Mouse (Mus musculus) hindbrain, embryonic 14.5 days (tissue): ENCODE results near the gene Zcchc7. TPM values are rescaled to one million over a fixed set of nuclear protein-coding genes. Genes with fewer than 3 reads are reported as not detected.

Source experiments
- ATAC-seq: fragments of 200-750 bp; cut with Nextera tagmentation; 2 replicates; pipeline ENCODE4 v1.8.0; 2017; ENCODE audit warnings: moderate number of reproducible peaks, mild to moderate bottlenecking, moderate TSS enrichment, moderate library complexity; ENCODE audit not compliant: low FRiP score
- DNase-seq: peaks from one replicate; pipeline ENCODE4 v3.0.0-alpha.2; 2015; ENCODE audit warnings: low spot score
- H3K27ac ChIP-seq: fragments of 300-500 bp; sonication (generic); 2 replicates; pipeline ENCODE4 v1.5.1; 2014; ENCODE audit warnings: mild to moderate bottlenecking, moderate library complexity
- H3K27me3 ChIP-seq: fragments of 300-500 bp; sonication (generic); 2 replicates; pipeline ENCODE4 v1.6.1; 2014; ENCODE audit warnings: mild to moderate bottlenecking, low read length, mixed read lengths; ENCODE audit not compliant: control insufficient read depth, insufficient read depth
- H3K36me3 ChIP-seq: fragments of 300-500 bp; sonication (generic); replicated peaks from 2 replicates; pipeline ENCODE4 v1.6.1; 2014; ENCODE audit not compliant: control insufficient read depth, insufficient read depth
- H3K4me1 ChIP-seq: fragments of 300-500 bp; sonication (generic); replicated peaks from 2 replicates; pipeline ENCODE4 v1.6.1; 2014; ENCODE audit warnings: antibody characterized with exemption, low read length, mixed read lengths; ENCODE audit not compliant: control insufficient read depth, insufficient read depth
- H3K4me2 ChIP-seq: fragments of 300-500 bp; sonication (generic); replicated peaks from 2 replicates; pipeline ENCODE4 v1.6.1; 2014; ENCODE audit warnings: mild to moderate bottlenecking, moderate library complexity
- H3K4me3 ChIP-seq: fragments of 300-500 bp; sonication (generic); replicated peaks from 2 replicates; pipeline ENCODE4 v1.5.1; 2014; ENCODE audit warnings: mild to moderate bottlenecking, low read length
- H3K9ac ChIP-seq: fragments of 300-500 bp; sonication (generic); 2 replicates; pipeline ENCODE4 v1.6.1; 2014
- H3K9me3 ChIP-seq: fragments of 300-500 bp; sonication (generic); 2 replicates; pipeline ENCODE4 v1.6.1; 2016; ENCODE audit warnings: low read length; ENCODE audit not compliant: control insufficient read depth
- WGBS: fragments of 180-500 bp; shearing (Covaris S2); extraction: QIAGEN DNeasy Blood & Tissue Kit; methylation state at CpG from one replicate; pipeline ENCODE4 v1.1.7; 2014; 5-methylcytosine and 5-hydroxymethylcytosine counted together
- polyA plus RNA-seq: library from polyadenylated mRNA; unstranded; fragments of >200 nt; fragmentation: Nextera tagmentation; extraction: Ambion mirVana; gene quantifications from 2 replicates; pipeline ENCODE4 v1.2.1, GENCODE M21; 2014

The Zcchc7 gene
- polyA plus RNA-seq, 1 experiment from 2014 or later = 38.5 TPM

GRCm38 (mm10) chr4:44880065-44880623 lies 124.5 kb downstream of the Zcchc7 start:
- peaks cover 5% of the 10 kb centered on the region; the same call in 1 of the 2 replicates for H3K4me1 ChIP-seq
- DNase-seq (no peak), ATAC-seq (no peak)
- WGBS = 9% methylated on average over 7 of the region's 7 CpGs
- no peak overlapping the region for H3K9ac ChIP-seq
- H3K4me2 ChIP-seq = no peak overlapping the region
- H3K27me3 ChIP-seq = no peaks in the 10 kb centered on the region
- H3K9me3 ChIP-seq = no peaks in the 10 kb centered on the region
- no peaks in the 10 kb centered on the region for H3K36me3 ChIP-seq
- no peak overlapping the region for H3K27ac ChIP-seq
- H3K4me3 ChIP-seq = no peak overlapping the region

GRCm38 (mm10) chr4:44886143-44886542 lies 130.5 kb downstream of the Zcchc7 start:
- no peak overlapping the region for H3K4me2 ChIP-seq
- H3K4me3 ChIP-seq = no peak overlapping the region
- no peaks in the 10 kb centered on the region for H3K4me1 ChIP-seq
- 65% methylated on average over 6 of the region's 6 CpGs for WGBS
- no peaks in the 10 kb centered on the region for H3K27me3 ChIP-seq
- no peak for DNase-seq
- H3K36me3 ChIP-seq = no peaks in the 10 kb centered on the region
- no peak overlapping the region for H3K27ac ChIP-seq
- no peaks in the 10 kb centered on the region for H3K9me3 ChIP-seq
- no peak overlapping the region for H3K9ac ChIP-seq
- ATAC-seq = no peak

GRCm38 (mm10) chr4:44891344-44891743 lies 135.7 kb downstream of the Zcchc7 start:
- Histone ChIP-seq H3K27ac (no peak overlapping the region), H3K27me3 (no peaks in the 10 kb centered on the region), H3K4me2 (no peak overlapping the region), H3K9me3 (no peaks in the 10 kb centered on the region), H3K36me3 (peaks cover 6% of the 10 kb centered on the region), H3K9ac (no peak overlapping the region), H3K4me1 (no peaks in the 10 kb centered on the region), H3K4me3 (no peak overlapping the region)
- ATAC-seq (no peak), DNase-seq (no peak)
- 87% methylated on average over 6 of the region's 6 CpGs for WGBS

- Histone ChIP-seq H3K9me3 (no peaks in the 10 kb centered on the region), H3K4me2 (peak overlapping the region; percentile 18), H3K27ac (peak overlapping the region; percentile 55), H3K9ac (peak overlapping the region; percentile 31; the same call in 1 of the 2 replicates), H3K36me3 (no peaks in the 10 kb centered on the region), H3K27me3 (no peaks in the 10 kb centered on the region), H3K4me1 (peaks cover 15% of the 10 kb centered on the region), H3K4me3 (no peak overlapping the region)
- ATAC-seq (peak; percentile 73; the same call in 1 of the 2 replicates), DNase-seq (peak; percentile 45)
- 6% methylated on average over 11 of the region's 11 CpGs for WGBS
Measured at GRCm38 (mm10) chr4:44905651-44906271, 150.1 kb downstream of the Zcchc7 start.

DNA sequence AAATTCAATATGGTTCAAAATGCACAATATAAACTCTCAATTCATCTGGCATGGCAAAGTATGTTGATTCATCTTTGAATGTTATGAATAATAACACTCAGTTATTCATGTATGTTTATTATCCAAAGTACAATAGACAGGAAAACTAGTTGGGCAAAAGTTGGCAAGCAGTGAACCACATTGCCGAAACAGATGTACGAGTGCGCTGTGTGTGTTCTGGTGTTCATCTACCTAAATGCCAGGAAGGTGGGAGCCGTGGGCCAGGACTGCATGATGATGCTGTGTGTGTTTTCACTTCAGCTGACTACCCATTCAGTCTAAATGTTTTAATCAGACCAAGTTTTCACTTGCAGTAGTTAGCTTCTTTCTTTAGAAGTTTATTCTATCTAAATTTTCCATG lies 150.7 kb downstream of the Zcchc7 start:
- Histone ChIP-seq H3K27me3 (no peaks in the 10 kb centered on the region), H3K4me1 (peaks cover 15% of the 10 kb centered on the region), H3K4me2 (peak overlapping the region; percentile 18; the same call in 1 of the 2 replicates), H3K27ac (no peak overlapping the region), H3K9me3 (no peaks in the 10 kb centered on the region), H3K4me3 (no peak overlapping the region), H3K36me3 (no peaks in the 10 kb centered on the region), H3K9ac (no peak overlapping the region)
- WGBS = 62% methylated on average over 4 of the region's 4 CpGs
- DNase-seq = no peak
- ATAC-seq = no peak

DNA sequence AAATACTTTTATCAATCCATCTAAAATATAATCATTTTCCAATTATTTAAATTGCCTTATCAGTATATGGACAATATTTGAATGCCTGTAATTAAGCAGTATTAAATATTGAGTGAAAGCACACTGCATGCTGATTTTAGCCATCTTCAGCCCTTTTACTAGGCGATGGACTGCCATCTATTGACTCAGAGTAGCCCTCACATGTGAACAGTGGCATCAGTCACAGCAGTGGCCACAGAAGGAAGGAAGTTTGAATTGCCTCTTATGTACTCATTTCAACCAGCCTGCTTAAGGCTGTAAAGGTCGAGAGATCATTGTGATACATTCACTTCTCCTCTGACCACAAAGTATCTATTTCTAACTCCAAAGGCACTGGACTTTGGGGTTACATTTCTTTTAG lies 154.4 kb downstream of the Zcchc7 start:
- no peak overlapping the region for H3K4me3 ChIP-seq
- H3K9me3 ChIP-seq = no peaks in the 10 kb centered on the region
- H3K4me1 ChIP-seq = peaks cover 15% of the 10 kb centered on the region
- no peak overlapping the region for H3K4me2 ChIP-seq
- no peak for ATAC-seq
- H3K27ac ChIP-seq = no peak overlapping the region
- H3K27me3 ChIP-seq = no peaks in the 10 kb centered on the region
- peak; percentile 56 for DNase-seq
- no peaks in the 10 kb centered on the region for H3K36me3 ChIP-seq
- 43% methylated on average over 2 of the region's 2 CpGs for WGBS
- no peak overlapping the region for H3K9ac ChIP-seq

GRCm38 (mm10) chr4:44910857-44911256 lies 155.2 kb downstream of the Zcchc7 start:
- ATAC-seq (no peak), DNase-seq (no peak)
- no peak overlapping the region for H3K27ac ChIP-seq
- H3K9ac ChIP-seq = no peak overlapping the region
- H3K4me3 ChIP-seq = no peak overlapping the region
- H3K27me3 ChIP-seq = no peaks in the 10 kb centered on the region
- H3K9me3 ChIP-seq = no peaks in the 10 kb centered on the region
- H3K4me2 ChIP-seq = no peak overlapping the region
- no peaks in the 10 kb centered on the region; the same call in 1 of the 2 replicates for H3K36me3 ChIP-seq
- 70% methylated on average over 2 of the region's 2 CpGs for WGBS
- peaks cover 7% of the 10 kb centered on the region; the same call in 1 of the 2 replicates for H3K4me1 ChIP-seq

GRCm38 (mm10) chr4:44917312-44917848 lies 161.7 kb downstream of the Zcchc7 start:
- Histone ChIP-seq H3K4me2 (no peak overlapping the region), H3K4me3 (no peak overlapping the region), H3K9me3 (no peaks in the 10 kb centered on the region), H3K36me3 (peaks cover 5% of the 10 kb centered on the region; the same call in 1 of the 2 replicates), H3K27me3 (no peaks in the 10 kb centered on the region), H3K9ac (no peak overlapping the region), H3K4me1 (peaks cover 15% of the 10 kb centered on the region; the same call in 1 of the 2 replicates), H3K27ac (peak overlapping the region; percentile 50; the same call in 1 of the 2 replicates)
- WGBS = 23% methylated on average over 5 of the region's 5 CpGs
- ATAC-seq (no peak), DNase-seq (no peak)

DNA sequence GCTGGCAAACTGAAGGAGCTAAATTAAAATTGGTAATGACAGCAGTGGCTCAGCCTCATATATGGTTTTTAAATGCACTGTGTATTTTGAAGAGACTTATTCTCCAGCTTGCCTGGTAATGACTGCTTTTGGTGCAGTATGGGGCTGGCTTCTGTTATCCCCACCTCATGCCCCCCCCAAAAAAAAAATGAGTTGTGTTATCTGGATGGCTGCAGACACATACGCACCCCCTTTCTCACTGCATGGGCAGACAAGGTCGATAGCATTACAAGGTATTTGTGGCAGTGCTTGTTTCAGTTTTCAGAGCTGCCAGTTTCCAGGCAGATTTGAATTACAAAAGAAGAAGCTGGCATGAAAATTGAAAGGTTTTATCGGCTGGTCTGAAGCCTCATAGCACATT lies 162.2 kb downstream of the Zcchc7 start:
- H3K4me1 ChIP-seq = peaks cover 15% of the 10 kb centered on the region; the same call in 1 of the 2 replicates
- WGBS = 17% methylated on average over 3 of the region's 3 CpGs
- H3K9ac ChIP-seq = no peak overlapping the region
- ATAC-seq (no peak), DNase-seq (no peak)
- no peaks in the 10 kb centered on the region for H3K27me3 ChIP-seq
- no peak overlapping the region for H3K4me3 ChIP-seq
- 0 out of 2 replicates have a peak overlapping the region, but pooled peaks have one; percentile 10 for H3K4me2 ChIP-seq
- peak overlapping the region; percentile 50; the same call in 1 of the 2 replicates for H3K27ac ChIP-seq
- no peaks in the 10 kb centered on the region for H3K9me3 ChIP-seq
- H3K36me3 ChIP-seq = peaks cover 5% of the 10 kb centered on the region; the same call in 1 of the 2 replicates
